Mouse (Mus musculus) ZHBTc4 (cell line): Measurements from ENCODE around the gene Isg15.

Experiments
- DNase-seq: peaks from one replicate; pipeline ENCODE4 v3.0.0-alpha.2; 2011; ENCODE audit warnings: low read depth, low spot score

Isg15 gene

GRCm38 (mm10) chr4:156203413-156204131 lies 3.0 kb upstream of the Isg15 start:
- DNase-seq = peak; percentile 70

GRCm38 (mm10) chr4:156203001-156203412 lies 2.4 kb upstream of the Isg15 start, which contains the start of gene AW011738:
TSS of gene AW011738 (plus strand) at chr4:156203304.
- peak; percentile 79 for DNase-seq

- no peak for DNase-seq
Measured at GRCm38 (mm10) chr4:156202462-156202893, 1.9 kb upstream of the Isg15 start.

GRCm38 (mm10) chr4:156197829-156198205 lies 2.8 kb downstream of the Isg15 start:
- peak; percentile 93 for DNase-seq

GRCm38 (mm10) chr4:156197131-156197828 lies 3.3 kb downstream of the Isg15 start, which contains the start of gene Agrn:
TSS of gene Agrn (minus strand) at chr4:156197488.
- DNase-seq = no peak

GRCm38 (mm10) chr4:156195927-156196870 lies 4.4 kb downstream of the Isg15 start:
- no peak for DNase-seq

GRCm38 (mm10) chr4:156194346-156194745 lies 6.3 kb downstream of the Isg15 start:
- DNase-seq = peak; percentile 54

GRCm38 (mm10) chr4:156193906-156194305 lies 6.7 kb downstream of the Isg15 start:
- no peak for DNase-seq

GRCm38 (mm10) chr4:156193200-156193590 lies 7.4 kb downstream of the Isg15 start:
- peak; percentile 94 for DNase-seq

- DNase-seq = peak; percentile 90
Measured at GRCm38 (mm10) chr4:156192421-156193199, 8.0 kb downstream of the Isg15 start.

- peak; percentile 98 for DNase-seq
Measured at GRCm38 (mm10) chr4:156188811-156189323, 11.8 kb downstream of the Isg15 start.

GRCm38 (mm10) chr4:156188162-156188810 lies 12.3 kb downstream of the Isg15 start:
- no peak for DNase-seq

GRCm38 (mm10) chr4:156185950-156186850 lies 14.4 kb downstream of the Isg15 start:
- no peak for DNase-seq

- DNase-seq = no peak
Measured at GRCm38 (mm10) chr4:156185456-156185949, 15.1 kb downstream of the Isg15 start.

- peak; percentile 75 for DNase-seq
Measured at GRCm38 (mm10) chr4:156184291-156184954, 16.2 kb downstream of the Isg15 start.

GRCm38 (mm10) chr4:156183747-156184146 lies 16.9 kb downstream of the Isg15 start:
- DNase-seq = no peak

- peak; percentile 81 for DNase-seq
Measured at GRCm38 (mm10) chr4:156177630-156178029, 23.0 kb downstream of the Isg15 start.

GRCm38 (mm10) chr4:156171828-156172227 lies 28.8 kb downstream of the Isg15 start:
- DNase-seq = no peak
